Mouse (Mus musculus) testis, adult 2 months (tissue): Measurements from ENCODE around the gene Psma2. TPM values are rescaled to one million over a fixed set of nuclear protein-coding genes. Genes with fewer than 3 reads are reported as not detected.

Experiments used
- H3K27ac ChIP-seq: fragments of 200-500 bp; 2 replicates; pipeline ENCODE4 v1.5.1; 2012; ENCODE audit warnings: low read depth, low read length; ENCODE audit not compliant: control insufficient read depth, insufficient read depth
- H3K27me3 ChIP-seq: fragments of 200-500 bp; 2 replicates; pipeline ENCODE4 v1.6.1; 2012; ENCODE audit warnings: mild to moderate bottlenecking, low read length, moderate library complexity; ENCODE audit not compliant: control insufficient read depth, insufficient read depth
- H3K36me3 ChIP-seq: fragments of 200-500 bp; 2 replicates; pipeline ENCODE4 v1.6.1; 2012; ENCODE audit warnings: mild to moderate bottlenecking, low read length; ENCODE audit not compliant: control insufficient read depth, insufficient read depth
- H3K4me1 ChIP-seq: fragments of 200-500 bp; 2 replicates; pipeline ENCODE4 v1.6.1; 2012; ENCODE audit warnings: low read length; ENCODE audit not compliant: control insufficient read depth, insufficient read depth
- H3K4me3 ChIP-seq: fragments of 200-500 bp; 2 replicates; pipeline ENCODE4 v1.5.1; 2012; ENCODE audit warnings: low read depth, mild to moderate bottlenecking, low read length, moderate library complexity, mixed read lengths; ENCODE audit not compliant: control insufficient read depth
- CTCF ChIP-seq: fragments of 200-500 bp; IDR thresholded peaks from 2 replicates; pipeline ENCODE4 v1.5.1; 2012; ENCODE audit warnings: low read depth, mild to moderate bottlenecking, inconsistent platforms, low read length, moderate library complexity; ENCODE audit not compliant: control insufficient read depth, insufficient read depth, insufficient replicate concordance
- POLR2A ChIP-seq: fragments of 200-500 bp; IDR thresholded peaks from 2 replicates; pipeline ENCODE4 v1.6.1; 2012; ENCODE audit warnings: low read depth, mild to moderate bottlenecking, inconsistent platforms, low read length, moderate library complexity; ENCODE audit not compliant: control insufficient read depth
- polyA plus RNA-seq: library from polyadenylated mRNA; depleted of rRNA; stranded (reverse); fragments of >200 nt; gene quantifications from 2 replicates; pipeline ENCODE4 v1.2.3, GENCODE M21; 2012

Gene Psma2
- polyA plus RNA-seq, 1 experiment, result 16.4 TPM

- H3K4me1 ChIP-seq, result no peaks in the 10 kb centered on the region
- H3K4me3 ChIP-seq, result no peak overlapping the region
- no peak overlapping the region for H3K27ac ChIP-seq
- H3K36me3 ChIP-seq, result no peaks in the 10 kb centered on the region; the same call in 1 of the 2 replicates
- no peak for TF ChIP-seq POLR2A
- TF ChIP-seq CTCF, result peak; percentile 47; the same call in 1 of the 2 replicates
- no peaks in the 10 kb centered on the region for H3K27me3 ChIP-seq
These were observed 5.7 kb downstream of the Psma2 start for GRCm38 (mm10) chr13:14618724-14619123.

DNA sequence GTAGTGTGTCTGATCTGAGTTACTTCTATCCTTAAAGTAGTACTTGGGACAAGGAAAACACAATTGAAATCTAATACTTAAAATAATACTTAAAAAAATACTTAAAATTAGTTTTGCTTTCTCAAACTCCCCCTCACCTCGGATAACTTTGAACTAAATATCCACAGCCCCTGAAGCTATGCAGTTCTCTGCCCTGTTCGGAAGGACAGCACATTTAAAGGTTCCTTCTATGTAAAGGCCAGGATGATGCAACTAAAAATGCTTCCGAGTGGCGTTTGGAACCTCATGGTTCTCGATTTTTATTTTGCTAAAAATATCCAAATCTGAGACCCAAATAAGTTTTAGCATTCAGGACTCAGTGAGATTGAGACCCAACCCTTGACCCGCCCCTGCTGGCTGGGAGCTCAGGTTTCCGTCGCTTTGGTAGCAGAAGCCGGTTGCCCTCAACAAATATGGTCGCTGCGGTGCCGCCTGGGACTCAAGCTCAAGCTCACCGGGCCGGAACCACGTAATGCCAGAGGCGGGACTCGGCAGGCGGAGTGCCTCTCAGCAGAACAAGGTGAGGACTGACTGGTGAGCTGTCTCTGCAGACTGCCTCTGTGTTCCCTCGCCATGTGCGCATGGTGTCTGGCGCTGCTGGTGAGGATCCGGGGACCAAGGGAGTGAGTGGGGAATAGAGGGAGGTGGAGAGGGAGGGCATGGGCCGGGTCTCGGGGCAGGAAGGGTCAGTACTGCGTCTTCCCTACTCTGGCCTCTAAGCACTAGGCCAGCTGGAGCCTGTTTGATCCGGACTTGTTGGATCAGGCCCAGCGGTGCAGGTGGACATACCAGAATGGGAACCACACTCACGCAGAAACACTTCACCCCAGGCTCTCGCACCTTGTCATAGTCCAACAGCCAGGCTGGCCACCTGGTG is 16.9 kb downstream of the Psma2 start, which contains the start of gene AW209491:
Gene AW209491 (plus strand): TSS at position 429 of the 916 bp plus-strand sequence.
- peak within 1 kb of the TSS; percentile 93 for H3K4me3 ChIP-seq
- no peaks in the 10 kb centered on the region; the same call in 1 of the 2 replicates for H3K4me1 ChIP-seq
- H3K36me3 ChIP-seq, result no peaks in the 10 kb centered on the region
- peak within 1 kb of the TSS; percentile 73 for H3K27ac ChIP-seq
- TF ChIP-seq CTCF, result no peak
- TF ChIP-seq POLR2A, result peak; percentile 79; the same call in 1 of the 2 replicates
- no peaks in the 10 kb centered on the region for H3K27me3 ChIP-seq

GRCm38 (mm10) chr13:14639998-14640397 is 27.0 kb downstream of the Psma2 start:
- TF ChIP-seq CTCF, result no peak
- no peak for TF ChIP-seq POLR2A
- no peaks in the 10 kb centered on the region for H3K36me3 ChIP-seq
- H3K27me3 ChIP-seq, result no peaks in the 10 kb centered on the region

GRCm38 (mm10) chr13:14649301-14649700 is 36.3 kb downstream of the Psma2 start:
- Histone ChIP-seq H3K4me3 (no peak overlapping the region), H3K36me3 (no peaks in the 10 kb centered on the region), H3K4me1 (no peaks in the 10 kb centered on the region), H3K27ac (no peak overlapping the region), H3K27me3 (no peaks in the 10 kb centered on the region)
- TF ChIP-seq POLR2A (no peak), CTCF (no peak)

More at GRCm38 (mm10) chr13:14639998-14640397, 27.0 kb downstream of the Psma2 start:
- Histone ChIP-seq H3K4me3 (no peak overlapping the region), H3K4me1 (peaks cover 2% of the 10 kb centered on the region), H3K27ac (no peak overlapping the region)

DNA sequence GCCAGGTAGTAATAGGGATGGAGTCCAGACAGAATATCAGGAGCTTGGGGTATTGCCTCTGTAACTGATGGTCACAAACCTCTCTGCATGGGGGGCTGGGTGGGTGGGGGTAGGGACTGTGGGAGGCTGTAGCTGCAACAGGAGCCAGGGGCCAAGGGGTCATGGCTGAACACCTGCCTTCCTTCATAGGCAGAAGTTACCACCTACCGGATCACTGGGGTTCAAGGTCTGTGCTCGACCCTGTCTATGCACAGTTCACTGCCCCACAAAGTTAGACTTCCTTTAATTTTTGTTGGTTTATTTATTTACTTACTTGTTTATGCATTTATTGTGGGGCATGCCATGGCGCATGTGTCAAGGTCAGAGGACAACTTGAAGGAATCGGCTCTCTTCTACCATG is 54.1 kb downstream of the Psma2 start:
- no peak for TF ChIP-seq POLR2A
- TF ChIP-seq CTCF, result no peak
- no peaks in the 10 kb centered on the region for H3K27me3 ChIP-seq
- H3K4me1 ChIP-seq, result no peaks in the 10 kb centered on the region
- no peaks in the 10 kb centered on the region for H3K36me3 ChIP-seq
- H3K4me3 ChIP-seq, result no peak overlapping the region
- no peak overlapping the region for H3K27ac ChIP-seq

- Histone ChIP-seq H3K27ac (no peak overlapping the region), H3K36me3 (no peaks in the 10 kb centered on the region), H3K27me3 (no peaks in the 10 kb centered on the region), H3K4me3 (no peak overlapping the region), H3K4me1 (no peaks in the 10 kb centered on the region)
- TF ChIP-seq CTCF (no peak), POLR2A (no peak)
These were observed 57.3 kb downstream of the Psma2 start for GRCm38 (mm10) chr13:14670342-14670741.

DNA sequence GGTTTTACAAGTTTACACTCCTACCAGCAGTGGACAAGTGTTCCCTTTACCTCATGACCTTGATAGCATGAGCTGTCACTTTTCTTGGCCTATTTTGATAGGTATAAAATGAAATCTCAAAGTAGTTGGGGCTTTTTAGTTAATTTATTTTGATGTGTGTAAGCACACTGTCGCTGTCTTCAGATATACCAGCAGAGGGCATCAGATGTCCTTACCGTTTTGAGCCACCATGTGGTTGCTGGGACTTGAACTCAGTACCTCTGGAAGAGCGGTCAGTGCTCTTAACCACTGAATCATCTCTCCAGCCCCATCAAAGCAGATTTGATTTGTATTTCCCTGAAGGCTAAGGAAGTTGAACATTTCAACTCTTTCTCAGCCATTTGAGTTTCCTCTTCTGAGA is 75.9 kb downstream of the Psma2 start:
- Histone ChIP-seq H3K27ac (no peak overlapping the region), H3K27me3 (no peaks in the 10 kb centered on the region), H3K4me1 (no peaks in the 10 kb centered on the region), H3K36me3 (no peaks in the 10 kb centered on the region), H3K4me3 (no peak overlapping the region)
- TF ChIP-seq CTCF, result no peak
- TF ChIP-seq POLR2A, result no peak
